Mouse (Mus musculus) heart, embryonic 14.5 days (tissue): ENCODE data around the gene Coro7. TPM values are rescaled to one million over a fixed set of nuclear protein-coding genes. Genes with fewer than 3 reads are reported as not detected.
"Not testable (repeated sequence)": the region's sequence is repeated elsewhere in the genome, so short reads cannot be mapped to it uniquely, and the experiment has no call there.

Experiments
- ATAC-seq: fragments of 200-750 bp; cut with Nextera tagmentation; 2 replicates; pipeline ENCODE4 v1.8.0; 2017; ENCODE audit warnings: low read depth, moderate TSS enrichment; ENCODE audit not compliant: insufficient number of reproducible peaks, insufficient read depth, low FRiP score
- H3K27ac ChIP-seq, 2 experiments: fragments of 200-500 bp in 1 of 2; fragments of 300-500 bp in 1 of 2; sonication (generic) in 1 of 2; replicated peaks in 1 of 2; 2 replicates each; pipeline ENCODE4 v1.5.1; 2012 to 2014; ENCODE audit warnings: low read depth in 2 of 2, low read length in 2 of 2, control low read depth in 1 of 2, mild to moderate bottlenecking in 1 of 2, mixed read lengths in 1 of 2; ENCODE audit not compliant: control insufficient read depth in 1 of 2, insufficient read depth in 1 of 2
- H3K27me3 ChIP-seq: fragments of 300-500 bp; sonication (generic); 2 replicates; pipeline ENCODE4 v1.6.1; 2014; ENCODE audit warnings: mild to moderate bottlenecking, low read length, control low read depth; ENCODE audit not compliant: control insufficient read depth, insufficient read depth
- H3K36me3 ChIP-seq: fragments of 300-500 bp; sonication (generic); 2 replicates; pipeline ENCODE4 v1.6.1; 2014; ENCODE audit warnings: mild to moderate bottlenecking, control low read depth, low read length, mixed read lengths; ENCODE audit not compliant: control insufficient read depth, insufficient read depth
- H3K4me1 ChIP-seq, 2 experiments: fragments of 200-500 bp in 1 of 2; fragments of 300-500 bp in 1 of 2; sonication (generic) in 1 of 2; 2 replicates each; pipeline ENCODE4 v1.6.1; 2012 to 2014; ENCODE audit warnings: low read length in 2 of 2, control low read depth in 1 of 2, mixed read lengths in 1 of 2; ENCODE audit not compliant: control insufficient read depth in 2 of 2, insufficient read depth in 2 of 2
- H3K4me2 ChIP-seq: fragments of 300-500 bp; sonication (generic); 2 replicates; pipeline ENCODE4 v1.6.1; 2014; ENCODE audit warnings: mild to moderate bottlenecking, low read length
- H3K4me3 ChIP-seq, 2 experiments: fragments of 200-500 bp in 1 of 2; fragments of 300-500 bp in 1 of 2; sonication (generic) in 1 of 2; 2 replicates each; pipeline ENCODE4 v1.5.1; 2012 to 2014; ENCODE audit warnings: low read length in 2 of 2, mild to moderate bottlenecking in 2 of 2, control low read depth in 1 of 2, low read depth in 1 of 2, moderate library complexity in 1 of 2; ENCODE audit not compliant: control insufficient read depth in 1 of 2, insufficient read depth in 1 of 2
- H3K9ac ChIP-seq: fragments of 300-500 bp; sonication (generic); 2 replicates; pipeline ENCODE4 v1.6.1; 2014; ENCODE audit warnings: mild to moderate bottlenecking, low read length
- H3K9me3 ChIP-seq: fragments of 300-500 bp; sonication (generic); 2 replicates; pipeline ENCODE4 v1.6.1; 2016; ENCODE audit warnings: low read length, control low read depth; ENCODE audit not compliant: control insufficient read depth
- WGBS: fragments of 180-500 bp; shearing (Covaris S2); extraction: QIAGEN DNeasy Blood & Tissue Kit; methylation state at CpG from one replicate; pipeline ENCODE4 v1.1.7; 2014; 5-methylcytosine and 5-hydroxymethylcytosine counted together
- polyA plus RNA-seq: library from polyadenylated mRNA; unstranded; fragments of >200 nt; fragmentation: Nextera tagmentation; extraction: Ambion mirVana; gene quantifications from 2 replicates; pipeline ENCODE4 v1.2.1, GENCODE M21; 2014

Gene Coro7
- polyA plus RNA-seq, 1 experiment from 2014 or later = 11.9 TPM

- Histone ChIP-seq H3K4me1 (peaks cover 11 to 19% of the 10 kb centered on the region in 2 experiments), H3K4me3 (no peak overlapping the region), H3K4me2 (no peak overlapping the region), H3K27me3 (no peaks in the 10 kb centered on the region), H3K9ac (no peak overlapping the region), H3K27ac (no peak overlapping the region), H3K9me3 (no peaks in the 10 kb centered on the region), H3K36me3 (no peaks in the 10 kb centered on the region)
- ATAC-seq = no peak
- WGBS = 61% methylated on average over 3 of the region's 3 CpGs
Measured at GRCm38 (mm10) chr16:4583807-4584206, 95.8 kb downstream of the Coro7 start.

- ATAC-seq, H3K36me3 ChIP-seq, H3K9me3 ChIP-seq, H3K9ac ChIP-seq, H3K4me1 ChIP-seq, H3K27me3 ChIP-seq, H3K4me3 ChIP-seq, H3K27ac ChIP-seq, H3K4me2 ChIP-seq: not testable (repeated sequence)
- 80% methylated on average over 4 of the region's 4 CpGs for WGBS
Measured at GRCm38 (mm10) chr16:4581179-4581578, 98.4 kb downstream of the Coro7 start.

- Histone ChIP-seq H3K4me1 (no peaks in the 10 kb centered on the region), H3K4me2 (no peak overlapping the region), H3K27ac (no peak overlapping the region), H3K9ac (no peak overlapping the region), H3K27me3 (no peaks in the 10 kb centered on the region), H3K36me3 (no peaks in the 10 kb centered on the region), H3K9me3 (no peaks in the 10 kb centered on the region), H3K4me3 (no peak overlapping the region)
- no peak for ATAC-seq
- 51% methylated on average over 7 of the region's 7 CpGs for WGBS
Measured at GRCm38 (mm10) chr16:4578630-4579029, 100.9 kb downstream of the Coro7 start.

GRCm38 (mm10) chr16:4576873-4577272 is 102.7 kb downstream of the Coro7 start:
- ATAC-seq = no peak
- H3K4me2 ChIP-seq = no peak overlapping the region
- H3K27me3 ChIP-seq = no peaks in the 10 kb centered on the region
- no peak overlapping the region for H3K27ac ChIP-seq
- no peak overlapping the region for H3K4me3 ChIP-seq
- H3K4me1 ChIP-seq = no peaks in the 10 kb centered on the region
- no peaks in the 10 kb centered on the region for H3K9me3 ChIP-seq
- WGBS = 38% methylated on average over 2 of the region's 2 CpGs
- H3K36me3 ChIP-seq = no peaks in the 10 kb centered on the region
- H3K9ac ChIP-seq = no peak overlapping the region

Other genes starting within 250 kb of the Coro7 start
- gene Srl, start 138.0 kb downstream of the Coro7 start, polyA plus RNA-seq = 259 and 288 TPM in 2 replicates
- gene Tfap4, start 119.9 kb downstream of the Coro7 start, polyA plus RNA-seq = 2.5 and 4.1 TPM in 2 replicates
- gene Glis2, start 85.1 kb downstream of the Coro7 start, polyA plus RNA-seq = 17.8 and 21.4 TPM in 2 replicates
- 157 and 165 TPM in 2 replicates for gene Pam16, start 54.8 kb downstream of the Coro7 start, polyA plus RNA-seq
- gene Vasn, start 39.8 kb downstream of the Coro7 start, polyA plus RNA-seq = 11.9 and 12.8 TPM in 2 replicates
- 68.9 and 70.3 TPM in 2 replicates for gene Dnaja3, start 39.8 kb downstream of the Coro7 start, polyA plus RNA-seq
- 28.4 and 36.1 TPM in 2 replicates for gene Nmral1, start 39.6 kb upstream of the Coro7 start, polyA plus RNA-seq
- 87.1 and 103 TPM in 2 replicates for gene Hmox2, start 46.6 kb upstream of the Coro7 start, polyA plus RNA-seq
- 121 and 135 TPM in 2 replicates for gene Cdip1, start 110.5 kb upstream of the Coro7 start, polyA plus RNA-seq
- 0.28 and 0.58 TPM in 2 replicates for gene 4930562C15Rik, start 155.6 kb upstream of the Coro7 start, polyA plus RNA-seq
- gene Ubald1, start 200.5 kb upstream of the Coro7 start, polyA plus RNA-seq = 24.2 and 25.3 TPM in 2 replicates
- gene Mgrn1, start 206.5 kb upstream of the Coro7 start, polyA plus RNA-seq = 115 and 120 TPM in 2 replicates